Mouse (Mus musculus): Measurements from ENCODE around the gene Spaca4.

- TF ChIP-seq POLR2A (IDR thresholded peaks at IDR 0.05; ENCODE audit: borderline replicate concordance, insufficient read depth, low read length) (no peak), CTCF (IDR thresholded peaks at IDR 0.05; ENCODE audit: borderline replicate concordance, insufficient read depth, low read depth, low read length) (no peak)
These were observed at the start of gene Spaca4 for GRCm38 (mm10) chr7:45725713-45726112.
